Mouse (Mus musculus) heart, postnatal 36 days (tissue): Measurements from ENCODE around the gene Dusp1. TPM values are rescaled to one million over a fixed set of nuclear protein-coding genes. Genes with fewer than 3 reads are reported as not detected.

ENCODE experiments used
- DNase-seq, 2 experiments: peaks; one replicate each; pipeline ENCODE4 v3.0.0; 2021 to 2022
- intact Hi-C: fragments of 180-260 bp; cut with DNase I; formaldehyde crosslinking; loops from one replicate; pipeline ENCODE4 v1.15.1; 2025
- total RNA-seq, 2 experiments: library from RNA; stranded (reverse); gene quantifications; 2 replicates each; pipeline ENCODE4 v1.2.3; 2021

The Dusp1 gene
- total RNA-seq, 2 experiments from 2014 or later = 49.6 to 105 TPM

DNA sequence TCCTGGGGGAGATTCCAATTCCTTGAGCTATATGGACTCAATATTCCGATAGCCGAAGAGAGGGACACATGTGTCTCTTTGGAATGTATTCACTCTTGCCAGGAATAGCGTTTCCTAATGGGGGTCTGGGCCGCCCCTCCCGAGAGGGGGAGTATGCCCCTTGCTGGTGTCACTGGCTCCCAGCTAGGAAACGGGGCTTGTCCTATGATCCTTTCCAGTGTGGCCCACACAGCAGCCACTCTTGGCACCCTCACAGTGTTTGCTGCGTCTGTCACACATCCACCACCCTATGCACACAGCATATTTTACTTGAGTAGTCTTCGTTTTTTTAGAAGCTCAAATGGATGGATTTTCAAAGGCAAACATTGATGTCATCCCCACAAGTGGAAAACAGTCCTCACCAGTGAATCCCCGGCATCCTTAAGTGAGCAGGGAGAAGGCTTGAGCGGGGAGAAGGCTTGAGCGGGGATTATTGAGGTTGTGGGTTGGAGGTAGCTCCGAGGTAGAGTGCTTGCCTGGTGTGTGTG lies 26.1 kb upstream of the Dusp1 start:
- DNase-seq = no peak

DNA sequence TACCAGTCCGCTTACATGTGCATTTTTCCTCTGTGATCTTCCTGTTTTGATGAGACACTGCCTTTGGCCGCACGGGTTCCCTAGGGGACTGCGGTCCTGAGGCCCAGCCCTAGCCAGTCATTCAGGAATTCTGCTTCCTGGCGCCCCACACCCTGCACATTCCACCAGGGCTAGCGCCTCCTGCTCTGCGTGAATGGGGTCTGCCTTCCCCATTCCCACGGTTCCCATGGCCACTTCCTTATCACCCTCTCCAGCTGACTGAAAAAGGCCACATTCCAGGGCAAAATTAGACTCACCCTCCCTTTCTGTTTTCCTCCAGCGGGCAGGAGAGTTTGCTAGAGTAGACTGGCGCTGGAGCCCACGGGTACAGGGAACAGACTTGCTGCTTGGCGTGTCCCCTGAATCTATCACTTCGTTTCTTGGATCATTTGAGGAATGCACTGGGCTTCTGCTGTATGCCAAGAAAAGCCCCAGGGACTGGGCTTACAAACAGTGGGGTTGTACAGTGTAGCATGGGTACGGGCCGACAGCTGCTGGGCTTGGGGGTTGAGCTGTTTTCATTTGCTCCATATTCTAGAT lies 22.7 kb upstream of the Dusp1 start:
- intact Hi-C loops = loop anchor here (2.0 kb wide), 2 partner anchors 38 to 76 kb away; no protein-coding TSS in a partner anchor
- peak; percentile 77 to 87 for DNase-seq

More for the DNA sequence above, 26.1 kb upstream of the Dusp1 start:
- intact Hi-C loops = no loop called here

- no peak for DNase-seq
- intact Hi-C loops = loop anchor here (2.0 kb wide), 2 partner anchors 37 to 75 kb away; no protein-coding TSS in a partner anchor
These were observed 22.1 kb upstream of the Dusp1 start for GRCm38 (mm10) chr17:26584063-26584462.

GRCm38 (mm10) chr17:26583606-26584005 lies 21.7 kb upstream of the Dusp1 start:
- intact Hi-C loops = loop anchor here (2.0 kb wide), 2 partner anchors 37 to 75 kb away; no protein-coding TSS in a partner anchor
- DNase-seq = no peak

DNA sequence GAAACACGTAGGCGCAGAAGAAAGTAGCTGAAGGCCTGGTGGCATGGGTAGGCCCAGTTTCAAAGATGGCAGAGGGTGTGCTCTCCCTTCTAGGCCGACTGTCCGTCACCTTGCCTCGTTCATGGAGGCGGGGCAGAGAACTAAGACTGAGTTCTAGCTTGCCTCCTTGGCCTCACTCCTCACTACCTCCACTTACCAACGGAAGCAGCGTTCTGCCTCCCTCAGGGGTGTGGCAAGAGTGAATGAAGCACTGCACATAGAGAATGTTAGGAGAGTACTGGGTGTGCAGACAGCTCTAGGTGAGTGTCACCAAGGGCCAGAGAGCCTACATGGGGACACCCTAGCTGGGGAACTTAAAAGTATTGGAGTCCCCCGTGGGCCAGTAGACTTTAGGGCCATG lies 21.1 kb upstream of the Dusp1 start:
- DNase-seq = no peak
- intact Hi-C loops = no loop called here

DNA sequence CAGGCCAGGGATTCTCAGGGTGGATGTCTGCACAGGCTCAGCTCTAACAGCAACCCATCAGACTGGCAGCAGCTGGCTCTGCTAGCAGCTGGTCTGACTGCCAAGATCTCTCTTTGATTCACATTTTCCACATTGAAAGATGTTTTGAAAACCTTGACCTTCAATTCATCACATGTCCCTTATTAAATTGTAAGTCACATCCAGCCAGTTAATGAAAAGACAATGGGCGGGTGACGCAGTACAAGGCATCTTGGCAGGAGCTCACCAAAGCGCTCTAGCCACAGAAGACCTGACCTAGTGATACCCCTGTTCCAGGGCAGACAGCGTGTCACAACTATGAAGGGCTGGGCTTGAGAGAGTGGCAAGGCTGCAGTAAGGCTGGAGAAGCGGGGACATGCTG lies 20.4 kb upstream of the Dusp1 start:
- intact Hi-C loops = no loop called here
- DNase-seq = peak in 1 of 2 experiments; percentile 55

DNA sequence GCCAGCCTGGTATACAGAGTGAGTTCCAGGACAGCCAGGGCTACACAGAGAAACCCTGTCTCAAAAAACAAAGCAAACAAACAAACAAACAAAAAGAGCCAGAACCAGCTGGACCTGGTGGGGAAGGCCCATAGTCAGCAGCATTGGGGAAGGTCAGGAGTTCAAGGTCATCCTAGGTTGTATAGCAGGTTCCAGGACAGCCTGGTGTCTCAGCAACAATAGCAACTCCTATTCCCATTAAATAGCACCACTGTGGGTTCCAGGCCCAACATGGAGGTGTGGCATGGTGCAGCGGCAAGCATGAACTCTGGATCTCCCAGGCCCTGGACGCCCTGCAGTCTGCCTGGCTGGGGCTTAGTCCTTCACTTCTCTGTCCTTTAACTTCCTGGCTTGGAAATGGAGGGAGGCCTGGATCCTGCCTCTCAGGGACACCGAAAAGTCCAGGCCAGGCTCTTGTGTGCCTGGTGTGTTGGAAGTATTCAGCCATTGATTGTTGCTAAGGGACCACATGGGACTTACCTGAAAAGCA lies 19.0 kb upstream of the Dusp1 start:
- intact Hi-C loops = no loop called here

DNA sequence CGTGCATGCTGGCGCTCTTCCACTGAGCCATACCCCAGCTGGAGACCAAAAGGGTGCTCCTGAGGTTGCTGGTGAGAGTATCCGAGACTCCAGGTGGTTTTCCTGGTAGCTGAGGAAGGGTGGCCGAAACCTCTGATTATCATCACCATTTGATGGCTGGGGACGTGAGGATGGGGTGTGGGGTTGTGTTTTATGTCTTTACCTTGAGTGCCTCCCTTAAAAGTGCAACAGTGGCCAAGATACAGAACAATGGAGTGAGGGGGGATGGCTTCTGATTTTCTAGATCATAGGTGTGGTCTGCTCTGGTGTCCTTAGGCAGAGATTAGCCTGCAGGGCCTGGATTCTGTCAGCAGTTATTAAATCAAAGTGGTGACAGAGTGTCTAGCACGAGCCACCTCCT lies 17.5 kb upstream of the Dusp1 start:
- DNase-seq = no peak
- intact Hi-C loops = no loop called here

More for the DNA sequence above, 19.0 kb upstream of the Dusp1 start:
- no peak for DNase-seq

DNA sequence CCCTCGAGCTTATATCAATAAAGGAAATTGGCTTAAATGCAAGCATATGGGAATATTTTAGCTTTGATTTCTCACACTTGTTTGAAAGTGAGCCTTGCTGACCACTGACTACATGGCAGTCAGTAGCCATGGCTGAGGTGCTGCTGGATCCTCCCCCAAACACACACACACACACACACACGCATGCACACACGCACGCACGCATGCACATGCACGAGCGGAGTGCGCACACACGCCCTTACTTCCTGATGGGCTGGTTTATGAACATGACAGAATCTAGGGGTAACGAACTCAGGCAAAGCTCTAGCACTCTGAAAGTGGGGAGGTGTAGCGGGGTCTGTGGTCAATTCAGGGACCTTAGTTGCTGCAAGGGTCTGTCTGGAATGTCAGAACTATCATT lies 16.8 kb upstream of the Dusp1 start:
- DNase-seq = no peak
- intact Hi-C loops = no loop called here

- intact Hi-C loops = no loop called here
- DNase-seq = no peak
These were observed 16.2 kb upstream of the Dusp1 start for GRCm38 (mm10) chr17:26578162-26578561.

DNA sequence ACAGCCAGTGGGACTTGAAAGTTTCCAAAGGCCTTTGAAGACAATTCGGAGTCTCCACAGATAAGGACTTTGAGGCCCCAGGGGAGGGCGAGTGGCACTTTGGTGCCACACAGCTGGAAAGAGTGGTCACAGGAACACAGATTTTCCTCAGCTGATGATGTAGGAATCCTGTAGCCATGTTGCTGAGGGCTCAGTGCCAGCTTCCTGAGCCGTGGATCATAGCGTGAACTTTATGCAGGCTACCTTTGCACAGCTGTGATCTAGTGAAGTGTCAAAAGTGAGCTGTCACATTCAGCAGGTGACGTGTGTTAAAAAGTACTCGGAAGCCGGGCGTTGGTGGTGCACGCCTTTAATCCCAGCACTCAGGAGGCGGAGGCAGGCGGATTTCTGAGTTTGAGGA lies 15.4 kb upstream of the Dusp1 start:
- intact Hi-C loops = no loop called here
- DNase-seq = no peak

DNA sequence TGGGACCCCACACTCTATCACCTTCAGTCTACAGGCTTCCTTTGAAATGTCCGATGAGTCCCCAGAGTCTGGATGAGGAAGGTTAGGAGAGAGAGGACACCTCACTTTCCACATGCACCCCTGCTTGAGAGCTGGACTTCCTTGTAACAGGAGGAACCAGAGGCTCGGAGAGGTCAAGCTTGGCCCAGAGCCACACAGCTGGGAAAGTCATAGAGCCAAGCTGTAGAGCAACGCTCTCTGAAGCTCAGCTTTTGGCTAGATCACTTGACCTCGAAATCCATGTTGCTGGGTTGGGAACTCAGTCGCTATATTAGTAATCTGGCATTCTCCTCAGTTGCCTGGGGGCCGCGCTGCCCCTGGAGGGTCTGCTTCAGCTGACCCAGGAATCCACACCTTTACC lies 14.9 kb upstream of the Dusp1 start:
- intact Hi-C loops = no loop called here
- peak; percentile 77 to 82 for DNase-seq

- intact Hi-C loops = no loop called here
- no peak for DNase-seq
These were observed 14.1 kb upstream of the Dusp1 start for GRCm38 (mm10) chr17:26575786-26576690.

- DNase-seq = no peak
- intact Hi-C loops = no loop called here
These were observed 12.8 kb upstream of the Dusp1 start for GRCm38 (mm10) chr17:26574701-26575100.

DNA sequence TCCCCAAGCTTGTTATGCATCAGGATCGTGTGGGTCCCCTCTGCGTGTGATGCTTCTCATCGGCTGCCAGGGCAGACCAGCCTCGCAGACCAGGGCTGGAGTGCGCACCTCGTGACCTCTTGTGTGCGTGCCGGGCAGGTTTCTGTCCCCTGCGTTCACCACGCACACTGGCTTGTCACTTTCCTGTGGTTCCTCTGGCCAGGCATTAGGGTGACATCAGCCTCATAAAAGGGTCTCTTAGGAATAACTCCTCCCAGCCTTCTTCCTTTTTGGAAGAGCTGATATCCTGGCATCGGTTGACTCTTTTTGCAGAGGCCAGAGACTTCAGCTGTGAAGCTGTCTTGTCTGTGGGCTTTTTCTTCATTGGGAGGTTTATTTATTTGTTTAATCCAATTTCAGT lies 12.2 kb upstream of the Dusp1 start:
- intact Hi-C loops = no loop called here
- DNase-seq = peak in 1 of 2 experiments; percentile 38

DNA sequence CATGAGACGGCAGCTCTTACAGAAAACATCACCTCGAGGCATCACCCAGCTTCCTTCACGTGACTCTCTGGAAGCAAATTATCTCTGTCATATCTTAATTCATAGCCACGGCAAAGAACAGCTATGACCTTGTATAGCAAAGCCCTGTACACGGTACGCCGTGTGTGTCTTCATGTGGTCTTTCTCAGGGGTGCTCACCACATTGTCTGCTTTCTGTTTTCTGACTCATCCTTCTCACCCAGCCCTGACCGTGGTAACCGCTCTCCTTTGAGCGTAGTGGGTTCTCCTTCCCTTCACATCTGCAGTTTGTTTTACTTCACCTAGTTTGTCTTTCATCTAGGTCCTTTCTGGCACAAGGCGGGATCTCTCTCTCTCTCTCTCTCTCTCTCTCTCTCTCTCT lies 10.3 kb upstream of the Dusp1 start:
- intact Hi-C loops = no loop called here
- DNase-seq = no peak

- DNase-seq = peak in 1 of 2 experiments; percentile 51
- intact Hi-C loops = no loop called here
These were observed 9.4 kb upstream of the Dusp1 start for GRCm38 (mm10) chr17:26571377-26571776.

DNA sequence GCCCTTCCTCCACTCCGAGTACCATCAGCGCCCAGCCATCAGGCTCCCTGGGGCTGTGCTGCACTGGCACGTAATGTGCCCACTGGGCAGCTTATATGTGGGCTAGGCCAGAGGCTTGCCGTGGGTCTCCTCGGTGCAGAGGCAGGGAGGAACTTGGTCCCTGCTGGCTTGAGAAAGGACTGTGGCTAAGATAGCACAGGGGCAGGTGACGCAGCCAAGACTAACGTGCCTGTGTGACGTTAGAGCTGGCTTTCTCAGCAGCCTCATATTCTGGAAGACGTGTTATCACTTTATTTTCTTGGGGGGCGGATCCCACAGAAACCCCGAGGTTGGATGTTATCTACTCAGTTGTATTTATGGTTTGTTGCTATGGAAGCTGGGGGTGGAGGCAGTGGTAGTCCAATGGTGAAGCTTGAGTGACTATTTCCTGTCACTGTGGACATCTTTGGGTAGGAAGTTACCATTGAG lies 8.8 kb upstream of the Dusp1 start:
- DNase-seq = no peak
- intact Hi-C loops = no loop called here

DNA sequence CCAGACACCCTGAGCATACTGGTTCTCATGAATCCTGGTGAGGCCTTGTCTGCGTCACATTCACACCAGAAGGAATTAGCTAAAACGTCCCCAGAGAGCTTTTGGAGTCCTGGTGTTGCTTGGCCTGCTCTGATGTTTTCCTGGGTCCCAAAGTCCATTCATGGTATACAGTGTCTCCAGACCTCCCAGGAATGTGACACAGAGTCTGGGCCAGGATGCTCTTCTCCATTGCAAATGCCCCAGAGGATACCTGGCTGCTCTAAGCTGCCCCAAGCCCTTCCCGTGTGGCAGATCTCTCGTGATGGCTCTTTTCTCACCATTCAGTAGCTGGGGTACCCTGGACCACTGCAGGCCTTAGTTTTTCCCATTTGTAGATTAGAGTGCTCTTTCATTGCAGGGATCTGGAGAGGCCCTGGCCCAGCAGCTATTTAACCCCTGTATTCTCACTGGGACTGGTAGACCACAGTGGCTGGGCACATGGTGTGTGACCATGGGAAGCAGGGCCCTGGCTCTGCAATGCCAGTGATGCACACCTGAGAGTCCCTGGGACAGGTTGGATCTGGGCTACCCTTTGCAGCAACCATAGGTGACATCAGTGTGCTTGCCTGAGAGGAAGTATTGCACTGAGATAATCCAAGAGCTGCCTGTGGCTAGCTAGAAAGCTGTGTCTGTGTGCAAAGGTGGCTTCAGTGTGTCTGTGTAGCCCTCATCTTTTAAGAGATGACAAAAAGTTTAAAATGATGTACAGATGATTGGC lies 7.8 kb upstream of the Dusp1 start:
- intact Hi-C loops = no loop called here
- DNase-seq = no peak

GRCm38 (mm10) chr17:26567818-26568173 lies 5.9 kb upstream of the Dusp1 start:
- no peak for DNase-seq
- intact Hi-C loops = no loop called here
